Mouse (Mus musculus) hindbrain, embryonic 11.5 days (tissue): ENCODE measurements around the gene Rpl18. TPM values are rescaled to one million over a fixed set of nuclear protein-coding genes. Genes with fewer than 3 reads are reported as not detected.

ENCODE experiments used
- ATAC-seq: fragments of 200-750 bp; cut with Nextera tagmentation; 2 replicates; pipeline ENCODE4 v1.8.0; 2017; ENCODE audit warnings: mild to moderate bottlenecking, moderate TSS enrichment, moderate library complexity; ENCODE audit not compliant: low FRiP score
- DNase-seq: peaks from one replicate; pipeline ENCODE4 v3.0.0-alpha.2; 2015; ENCODE audit warnings: low spot score
- H3K27ac ChIP-seq: fragments of 300-500 bp; sonication (generic); 2 replicates; pipeline ENCODE4 v1.5.1; 2014; ENCODE audit warnings: mild to moderate bottlenecking, low read depth, low read length
- H3K27me3 ChIP-seq: fragments of 300-500 bp; sonication (generic); 2 replicates; pipeline ENCODE4 v1.6.1; 2014; ENCODE audit warnings: mild to moderate bottlenecking, low read length, moderate library complexity, mixed read lengths; ENCODE audit not compliant: control insufficient read depth, insufficient read depth
- H3K36me3 ChIP-seq: fragments of 300-500 bp; sonication (generic); 2 replicates; pipeline ENCODE4 v1.6.1; 2014; ENCODE audit warnings: mild to moderate bottlenecking, low read length, moderate library complexity, mixed read lengths; ENCODE audit not compliant: control insufficient read depth, insufficient read depth
- H3K4me1 ChIP-seq: fragments of 300-500 bp; sonication (generic); replicated peaks from 2 replicates; pipeline ENCODE4 v1.6.1; 2014; ENCODE audit warnings: low read length, mixed read lengths; ENCODE audit not compliant: control insufficient read depth, insufficient read depth
- H3K4me2 ChIP-seq: fragments of 300-500 bp; sonication (generic); replicated peaks from 2 replicates; pipeline ENCODE4 v1.6.1; 2014; ENCODE audit warnings: mild to moderate bottlenecking, low read depth, low read length
- H3K4me3 ChIP-seq: fragments of 300-500 bp; sonication (generic); 2 replicates; pipeline ENCODE4 v1.5.1; 2014; ENCODE audit warnings: low read depth, low read length
- H3K9ac ChIP-seq: fragments of 300-500 bp; sonication (generic); 2 replicates; pipeline ENCODE4 v1.6.1; 2014; ENCODE audit warnings: low read depth, low read length
- H3K9me3 ChIP-seq: fragments of 300-500 bp; sonication (generic); 2 replicates; pipeline ENCODE4 v1.6.1; 2016; ENCODE audit warnings: low read length; ENCODE audit not compliant: control insufficient read depth
- WGBS: fragments of 180-500 bp; shearing (Covaris S2); extraction: QIAGEN DNeasy Blood & Tissue Kit; methylation state at CpG from one replicate; pipeline ENCODE4 v1.1.7; 2014; 5-methylcytosine and 5-hydroxymethylcytosine counted together
- polyA plus RNA-seq: library from polyadenylated mRNA; unstranded; fragments of >200 nt; fragmentation: Nextera tagmentation; extraction: Ambion mirVana; gene quantifications from 2 replicates; pipeline ENCODE4 v1.2.1, GENCODE M21; 2014

Rpl18 gene
- polyA plus RNA-seq, 1 experiment from 2014 or later, result 904 TPM

- Histone ChIP-seq H3K27ac (no peak overlapping the region), H3K9me3 (no peaks in the 10 kb centered on the region), H3K4me2 (no peak overlapping the region), H3K4me3 (no peak overlapping the region), H3K9ac (no peak overlapping the region), H3K36me3 (no peaks in the 10 kb centered on the region), H3K27me3 (no peaks in the 10 kb centered on the region), H3K4me1 (no peaks in the 10 kb centered on the region)
- ATAC-seq (no peak), DNase-seq (no peak)
- WGBS, result 59% methylated on average over 7 of the region's 8 CpGs
Observed at GRCm38 (mm10) chr7:45766764-45767163, 51.5 kb downstream of the Rpl18 start.

GRCm38 (mm10) chr7:45767500-45767899 lies 52.2 kb downstream of the Rpl18 start:
- no peak for ATAC-seq
- WGBS, result 94% methylated on average over 6 of the region's 6 CpGs
- no peaks in the 10 kb centered on the region for H3K9me3 ChIP-seq
- H3K4me2 ChIP-seq, result no peak overlapping the region
- no peak overlapping the region for H3K9ac ChIP-seq
- H3K4me3 ChIP-seq, result no peak overlapping the region
- H3K27ac ChIP-seq, result no peak overlapping the region
- no peaks in the 10 kb centered on the region for H3K27me3 ChIP-seq
- H3K36me3 ChIP-seq, result no peaks in the 10 kb centered on the region
- no peaks in the 10 kb centered on the region for H3K4me1 ChIP-seq
- no peak for DNase-seq

Other genes with a start within 250 kb of the Rpl18 start
- gene Bax, start 248.6 kb upstream of the Rpl18 start, polyA plus RNA-seq, result 128 and 196 TPM in 2 replicates
- gene Tulp2, start 233.6 kb upstream of the Rpl18 start, polyA plus RNA-seq, result 0.40 and 0.54 TPM in 2 replicates
- not detected in 2 replicates for gene Gm45808, start 228.6 kb upstream of the Rpl18 start, polyA plus RNA-seq
- 2.9 and 4.1 TPM in 2 replicates for gene Dhdh, start 226.7 kb upstream of the Rpl18 start, polyA plus RNA-seq
- gene Nucb1, start 205.1 kb upstream of the Rpl18 start, polyA plus RNA-seq, result 88.6 and 92.7 TPM in 2 replicates
- 15.1 and 15.7 TPM in 2 replicates for gene Ppp1r15a, start 189.2 kb upstream of the Rpl18 start, polyA plus RNA-seq
- 2.1 and 2.3 TPM in 2 replicates for gene Plekha4, start 189.1 kb upstream of the Rpl18 start, polyA plus RNA-seq
- gene Hsd17b14, start 160.6 kb upstream of the Rpl18 start, polyA plus RNA-seq, result 0.45 and 0.46 TPM in 2 replicates
- 26.6 and 31.4 TPM in 2 replicates for gene Bcat2, start 145.3 kb upstream of the Rpl18 start, polyA plus RNA-seq
- gene Fgf21, start 100.0 kb upstream of the Rpl18 start, polyA plus RNA-seq, result not detected in 2 replicates
- gene Fut1, start 98.2 kb upstream of the Rpl18 start, polyA plus RNA-seq, result not detected in 2 replicates
- gene Izumo1, start 93.6 kb upstream of the Rpl18 start, polyA plus RNA-seq, result 0.12 and 0.18 TPM in 2 replicates
- gene Rasip1, start 88.0 kb upstream of the Rpl18 start, polyA plus RNA-seq, result 4.9 and 5.1 TPM in 2 replicates
- 1.7 and 2.1 TPM in 2 replicates for gene Mamstr, start 75.5 kb upstream of the Rpl18 start, polyA plus RNA-seq
- 0.06 and 0.27 TPM in 2 replicates for gene Fut2, start 49.1 kb upstream of the Rpl18 start, polyA plus RNA-seq
- gene Ntn5, start 31.4 kb upstream of the Rpl18 start, polyA plus RNA-seq, result 0.21 and 0.22 TPM in 2 replicates
- 0.29 and 0.75 TPM in 2 replicates for gene Sec1, start 21.1 kb upstream of the Rpl18 start, polyA plus RNA-seq
- 8.8 and 9.9 TPM in 2 replicates for gene Car11, start 15.6 kb upstream of the Rpl18 start, polyA plus RNA-seq
- 2.2 and 2.8 TPM in 2 replicates for gene Dbp, start 10.4 kb upstream of the Rpl18 start, polyA plus RNA-seq
- gene Sphk2, start 2.5 kb downstream of the Rpl18 start, polyA plus RNA-seq, result 13.6 and 17.6 TPM in 2 replicates
- gene Fam83e, start 5.8 kb downstream of the Rpl18 start, polyA plus RNA-seq, result 0.80 TPM in 2 replicates
- gene Spaca4, start 10.4 kb downstream of the Rpl18 start, polyA plus RNA-seq, result not detected in 2 replicates
- gene Lmtk3, start 68.3 kb downstream of the Rpl18 start, polyA plus RNA-seq, result 6.3 and 9.1 TPM in 2 replicates
- 1.4 and 1.9 TPM in 2 replicates for gene Sult2b1, start 69.2 kb downstream of the Rpl18 start, polyA plus RNA-seq
- gene Cyth2, start 99.1 kb downstream of the Rpl18 start, polyA plus RNA-seq, result 211 and 248 TPM in 2 replicates
- 0.48 and 0.57 TPM in 2 replicates for gene Kcnj14, start 109.3 kb downstream of the Rpl18 start, polyA plus RNA-seq
- 56.7 and 66.0 TPM in 2 replicates for gene Grwd1, start 115.5 kb downstream of the Rpl18 start, polyA plus RNA-seq
- 75.9 and 99.4 TPM in 2 replicates for gene Kdelr1, start 157.3 kb downstream of the Rpl18 start, polyA plus RNA-seq
- 0.39 and 0.42 TPM in 2 replicates for gene Grin2d, start 162.9 kb downstream of the Rpl18 start, polyA plus RNA-seq
- gene Syngr4, start 181.3 kb downstream of the Rpl18 start, polyA plus RNA-seq, result 0.63 and 0.99 TPM in 2 replicates
- gene Tmem143, start 181.5 kb downstream of the Rpl18 start, polyA plus RNA-seq, result 3.1 and 4.6 TPM in 2 replicates
- gene Emp3, start 205.9 kb downstream of the Rpl18 start, polyA plus RNA-seq, result 28.3 and 40.5 TPM in 2 replicates
- gene Ccdc114, start 208.6 kb downstream of the Rpl18 start, polyA plus RNA-seq, result 3.3 and 5.3 TPM in 2 replicates